Mouse (Mus musculus): Measurements from ENCODE around the gene Phldb2. TPM values are rescaled to one million over a fixed set of nuclear protein-coding genes. Genes with fewer than 3 reads are reported as not detected.

Gene Phldb2
- polyA plus RNA-seq, 1 experiment from 2014 or later = 200 TPM

DNA sequence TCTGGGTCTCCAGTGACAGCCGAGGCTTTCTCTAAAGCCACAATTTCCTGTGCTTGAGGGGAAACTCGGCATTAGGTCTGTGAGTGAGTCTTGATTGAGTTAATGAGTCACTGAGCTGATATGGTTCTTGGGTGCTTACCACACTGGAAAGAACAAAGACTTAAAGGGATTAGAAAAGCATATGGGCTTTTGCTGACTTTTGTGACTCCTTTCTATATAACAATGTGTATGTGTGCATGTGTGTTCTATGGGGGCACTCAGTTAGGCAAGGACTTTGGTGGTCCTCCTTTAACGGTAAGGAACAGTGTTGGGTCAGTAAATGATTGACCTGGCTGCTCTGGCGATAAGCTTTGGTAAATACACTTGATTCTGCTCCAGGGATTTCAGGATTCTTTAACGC, 897 bp downstream of the Phldb2 start:
- CTCF ChIA-PET = interaction anchor here (1.1 to 4.5 kb wide), 7 partner anchors 14 to 142 kb away, joined by 3 to 22 read pairs (median 3); no protein-coding TSS in a partner anchor
- no peak for TF ChIP-seq CTCF (IDR thresholded peaks at IDR 0.05)
- ATAC-seq = peak; percentile 94
- POLR2A ChIA-PET = interaction anchor here (1.4 to 1.6 kb wide), 2 partner anchors 108 to 109 kb away, joined by 4 to 6 read pairs; no protein-coding TSS in a partner anchor
- in situ Hi-C loops (cut with MboI; ENCODE audit: low pct_unique_long_range_greater_than_20kb) = no loop called here
- H3K27me3 ChIP-seq = no peaks in the 10 kb centered on the region
- no peak for DNase-seq (ENCODE audit: low read depth, low spot score)

- peak; percentile 70 for ATAC-seq
- ChIA-PET POLR2A (interaction anchor here (1.4 to 1.6 kb wide), 2 partner anchors 108 to 109 kb away, joined by 4 to 6 read pairs; no protein-coding TSS in a partner anchor), CTCF (interaction anchor here (0.6 to 4.5 kb wide), 8 partner anchors 14 to 135 kb away, joined by 3 to 22 read pairs (median 3); no protein-coding TSS in a partner anchor)
- no peak for TF ChIP-seq CTCF (IDR thresholded peaks at IDR 0.05)
- in situ Hi-C loops (cut with MboI; ENCODE audit: low pct_unique_long_range_greater_than_20kb) = no loop called here
- no peak for DNase-seq (ENCODE audit: low read depth, low spot score)
- no peaks in the 10 kb centered on the region for H3K27me3 ChIP-seq
These were observed 1.4 kb downstream of the Phldb2 start for GRCm38 (mm10) chr16:45952035-45952434.

GRCm38 (mm10) chr16:45946335-45946734, 7.1 kb downstream of the Phldb2 start:
- CTCF ChIA-PET = interaction anchor here (1.3 to 1.4 kb wide), 2 partner anchors 20 to 109 kb away, joined by 3 to 5 read pairs; no protein-coding TSS in a partner anchor
- TF ChIP-seq CTCF (IDR thresholded peaks at IDR 0.05) = no peak
- H3K27me3 ChIP-seq = no peaks in the 10 kb centered on the region
- POLR2A ChIA-PET = interaction anchor here (0.7 kb wide), 1 partner anchor 103 kb away, joined by 4 read pairs; no protein-coding TSS in a partner anchor
- in situ Hi-C loops (cut with MboI; ENCODE audit: low pct_unique_long_range_greater_than_20kb) = no loop called here
- ATAC-seq (peak; percentile 75), DNase-seq (ENCODE audit: low read depth, low spot score) (no peak)

GRCm38 (mm10) chr16:45945649-45946048, 7.7 kb downstream of the Phldb2 start:
- CTCF ChIA-PET = interaction anchor here (1.4 kb wide), 1 partner anchor 21 kb away, joined by 5 read pairs; no protein-coding TSS in a partner anchor
- peak; percentile 41 for ATAC-seq
- POLR2A ChIA-PET = interaction anchor here (0.9 to 1.0 kb wide), 2 partner anchors 13 to 153 kb away, joined by 3 to 5 read pairs; no protein-coding TSS in a partner anchor
- no peaks in the 10 kb centered on the region for H3K27me3 ChIP-seq
- in situ Hi-C loops (cut with MboI; ENCODE audit: low pct_unique_long_range_greater_than_20kb) = no loop called here
- TF ChIP-seq CTCF (IDR thresholded peaks at IDR 0.05) = no peak
- no peak for DNase-seq (ENCODE audit: low read depth, low spot score)

GRCm38 (mm10) chr16:45945174-45945631, 8.2 kb downstream of the Phldb2 start:
- POLR2A ChIA-PET = interaction anchor here (0.6 to 1.0 kb wide), 3 partner anchors 14 to 153 kb away, joined by 3 to 5 read pairs (median 3); no protein-coding TSS in a partner anchor
- peak; percentile 52 for ATAC-seq
- CTCF ChIA-PET = no interaction called here
- in situ Hi-C loops (cut with MboI; ENCODE audit: low pct_unique_long_range_greater_than_20kb) = no loop called here
- DNase-seq (ENCODE audit: low read depth, low spot score) = no peak
- TF ChIP-seq CTCF (IDR thresholded peaks at IDR 0.05) = no peak
- H3K27me3 ChIP-seq = no peaks in the 10 kb centered on the region

- DNase-seq (ENCODE audit: low read depth, low spot score) (no peak), ATAC-seq (no peak)
- in situ Hi-C loops (cut with MboI; ENCODE audit: low pct_unique_long_range_greater_than_20kb) = no loop called here
- no peak for TF ChIP-seq CTCF (IDR thresholded peaks at IDR 0.05)
- CTCF ChIA-PET = interaction anchor here (0.8 to 1.4 kb wide), 3 partner anchors 10 to 97 kb away, joined by 3 to 5 read pairs (median 4); no protein-coding TSS in a partner anchor
- POLR2A ChIA-PET = no interaction called here
- H3K27me3 ChIP-seq = no peaks in the 10 kb centered on the region
These were observed 11.1 kb downstream of the Phldb2 start for GRCm38 (mm10) chr16:45942169-45942891.

GRCm38 (mm10) chr16:45940701-45941100, 12.7 kb downstream of the Phldb2 start:
- ATAC-seq (no peak), DNase-seq (ENCODE audit: low read depth, low spot score) (no peak)
- H3K27me3 ChIP-seq = no peaks in the 10 kb centered on the region
- no peak for TF ChIP-seq CTCF (IDR thresholded peaks at IDR 0.05)
- ChIA-PET CTCF (interaction anchor here (1.4 to 3.0 kb wide), 3 partner anchors 10 to 95 kb away, joined by 4 to 13 read pairs (median 12); no protein-coding TSS in a partner anchor), POLR2A (no interaction called here)
- in situ Hi-C loops (cut with MboI; ENCODE audit: low pct_unique_long_range_greater_than_20kb) = no loop called here

GRCm38 (mm10) chr16:45939436-45939835, 14.0 kb downstream of the Phldb2 start:
- in situ Hi-C loops (cut with MboI; ENCODE audit: low pct_unique_long_range_greater_than_20kb) = no loop called here
- no peaks in the 10 kb centered on the region for H3K27me3 ChIP-seq
- DNase-seq (ENCODE audit: low read depth, low spot score) (no peak), ATAC-seq (no peak)
- CTCF ChIA-PET = interaction anchor here (0.9 to 3.0 kb wide), 4 partner anchors 9 to 97 kb away, joined by 3 to 13 read pairs (median 8); no protein-coding TSS in a partner anchor
- peak; percentile 64 for TF ChIP-seq CTCF (IDR thresholded peaks at IDR 0.05)
- POLR2A ChIA-PET = no interaction called here

GRCm38 (mm10) chr16:45937381-45937780, 16.0 kb downstream of the Phldb2 start:
- DNase-seq (ENCODE audit: low read depth, low spot score) (no peak), ATAC-seq (no peak)
- no peak for TF ChIP-seq CTCF (IDR thresholded peaks at IDR 0.05)
- CTCF ChIA-PET = no interaction called here
- no peaks in the 10 kb centered on the region for H3K27me3 ChIP-seq
- in situ Hi-C loops (cut with MboI; ENCODE audit: low pct_unique_long_range_greater_than_20kb) = no loop called here
- POLR2A ChIA-PET = no interaction called here

DNA sequence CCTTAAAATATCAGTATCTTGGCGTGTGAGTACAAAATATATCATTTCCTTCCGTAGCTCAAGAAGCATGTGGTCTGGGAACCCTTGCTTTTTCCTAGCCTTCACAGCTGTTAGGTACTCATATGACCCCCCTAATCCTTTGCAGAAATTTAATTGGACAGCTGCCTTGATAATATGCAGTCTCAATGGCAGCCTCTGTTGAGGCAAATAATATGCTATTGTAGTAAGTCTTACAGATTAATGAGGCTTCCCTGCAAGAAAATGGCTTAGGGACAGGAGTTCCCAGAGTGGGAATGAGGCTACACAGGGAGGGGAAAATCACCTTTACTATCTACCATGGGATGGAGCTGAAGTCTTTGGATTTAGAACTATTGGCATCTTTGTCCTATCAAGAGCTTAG, 16.9 kb downstream of the Phldb2 start:
- ChIA-PET POLR2A (interaction anchor here (0.5 kb wide), 1 partner anchor 191 kb away, joined by 7 read pairs; no protein-coding TSS in a partner anchor), CTCF (interaction anchor here (1.1 kb wide), 1 partner anchor 15 kb away, joined by 3 read pairs; no protein-coding TSS in a partner anchor)
- in situ Hi-C loops (cut with MboI; ENCODE audit: low pct_unique_long_range_greater_than_20kb) = no loop called here
- H3K27me3 ChIP-seq = no peaks in the 10 kb centered on the region
- ATAC-seq (no peak), DNase-seq (ENCODE audit: low read depth, low spot score) (no peak)
- TF ChIP-seq CTCF (IDR thresholded peaks at IDR 0.05) = no peak
